Mouse (Mus musculus): Measurements from ENCODE around the gene Hs3st4.
A peak's percentile ranks its signal among the peaks of the same experiment; 100 is the strongest.

The Hs3st4 gene

DNA sequence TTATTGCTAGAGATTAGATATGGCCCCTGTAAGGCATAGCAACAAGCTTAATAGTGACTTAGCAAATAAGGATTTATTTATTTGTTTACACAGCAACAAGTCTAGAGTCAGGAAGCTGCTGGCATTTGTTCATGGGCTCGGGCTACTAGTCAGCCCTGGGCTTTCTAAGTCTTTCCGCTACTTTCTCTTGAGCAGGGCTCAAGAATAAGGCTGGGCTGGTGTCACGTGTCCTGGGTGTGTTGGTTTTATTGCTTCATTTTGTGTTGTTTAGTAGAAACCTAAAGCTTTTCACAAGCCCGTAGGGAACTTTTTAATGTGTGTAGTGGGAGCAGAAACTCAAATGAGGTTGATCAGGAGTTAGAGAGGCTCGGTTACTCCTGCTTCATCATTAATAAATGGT lies 153.5 kb downstream of the Hs3st4 start:
- no peak for DNase-seq (ENCODE audit: low spot score)

DNA sequence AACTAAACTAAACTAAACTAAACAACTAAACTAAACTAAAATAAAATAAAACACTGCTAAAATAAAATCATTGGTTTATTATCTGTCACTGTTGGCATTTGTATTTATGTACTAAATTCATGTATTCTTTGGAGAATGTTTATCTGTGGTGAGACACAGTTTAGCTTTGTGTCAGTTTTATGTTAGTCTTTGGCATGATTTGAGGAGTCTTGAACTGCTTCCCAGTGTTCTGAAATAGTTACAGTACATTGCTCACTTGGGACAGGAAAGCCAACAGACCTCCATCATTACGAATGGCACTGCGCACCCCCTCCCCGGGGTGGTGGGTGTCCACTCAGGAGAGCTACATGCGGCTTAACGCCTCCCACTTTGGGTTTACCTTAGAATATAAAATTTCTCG lies 158.6 kb downstream of the Hs3st4 start:
- DNase-seq (ENCODE audit: low spot score): no peak

DNA sequence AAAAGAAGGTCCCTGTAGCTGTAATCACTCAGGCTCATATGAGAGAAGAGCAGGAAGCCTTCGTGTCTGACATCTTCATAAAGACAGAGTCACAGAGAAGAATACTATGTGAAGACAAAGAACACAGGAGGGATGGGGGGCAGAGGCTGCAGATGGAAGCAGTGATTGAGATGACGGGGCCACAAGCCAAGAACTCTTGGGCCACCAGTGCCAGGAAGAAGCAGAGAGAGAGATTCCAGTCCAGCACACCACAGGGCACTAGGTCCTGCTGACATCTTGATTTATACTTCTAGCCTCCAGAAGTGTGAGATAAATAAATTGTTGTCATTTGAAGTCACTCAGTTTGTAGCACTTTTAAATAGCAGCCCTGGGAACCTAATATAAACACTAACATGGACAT lies 168.2 kb downstream of the Hs3st4 start:
- no peak for DNase-seq (ENCODE audit: low spot score)

DNA sequence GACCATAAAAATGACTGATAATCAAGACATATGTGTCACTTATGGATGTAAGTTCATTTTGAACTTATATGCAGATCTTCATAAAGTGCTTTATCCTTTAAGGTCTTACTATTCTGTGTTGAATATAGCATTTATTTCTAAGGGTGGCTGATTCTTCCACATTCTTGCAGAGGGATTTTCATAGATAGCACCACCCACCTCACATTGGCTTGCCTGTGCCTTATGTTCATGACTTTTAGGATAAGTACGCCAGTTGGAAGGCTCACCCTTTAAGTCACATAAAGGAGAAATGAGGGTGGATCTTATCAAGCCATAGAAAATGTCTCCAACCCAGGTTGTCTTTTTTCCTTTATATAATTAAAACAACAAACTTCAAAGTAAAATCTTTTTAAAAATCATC lies 180.6 kb downstream of the Hs3st4 start:
- DNase-seq (ENCODE audit: low spot score): no peak

DNA sequence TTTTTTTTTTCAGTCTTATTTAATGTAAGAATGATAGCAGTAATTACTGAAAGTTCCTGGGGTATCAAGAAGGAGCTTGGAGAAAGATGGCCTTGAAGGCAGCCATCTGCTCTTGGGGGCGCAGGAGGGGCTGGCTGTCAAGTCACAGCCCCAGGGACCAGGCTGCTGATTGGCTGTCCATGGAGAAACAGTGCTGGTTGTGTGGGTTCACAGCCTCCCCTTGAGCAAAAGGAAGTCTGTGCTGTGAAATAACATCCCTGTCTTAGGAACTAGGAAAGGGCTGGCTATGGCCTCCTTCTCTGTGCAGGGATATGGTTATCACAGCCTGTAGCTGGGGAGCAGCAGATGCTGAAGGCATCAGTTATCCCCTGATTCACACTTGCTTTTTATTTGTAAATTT lies 183.6 kb downstream of the Hs3st4 start:
- no peak for DNase-seq (ENCODE audit: low spot score)

DNA sequence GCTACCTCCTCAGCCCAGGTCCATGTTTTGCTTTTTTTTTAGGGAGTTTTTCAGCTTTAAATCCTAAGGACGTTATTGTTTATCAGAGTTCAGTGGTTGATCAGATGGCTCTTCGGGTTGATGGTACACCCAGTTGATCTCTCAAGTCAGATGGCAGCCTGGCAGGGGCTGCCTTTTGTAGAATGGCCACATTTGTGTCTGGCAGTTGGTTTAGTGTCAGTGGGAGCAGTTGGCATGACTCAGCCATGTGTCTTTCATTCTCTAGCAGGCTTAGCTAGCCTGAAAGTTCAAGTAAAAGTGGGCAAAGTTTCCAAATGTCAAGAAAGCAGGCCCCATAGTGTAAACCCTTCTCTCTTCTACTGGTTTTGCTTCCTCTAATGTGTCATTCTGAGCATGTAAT lies 186.1 kb downstream of the Hs3st4 start:
- DNase-seq (ENCODE audit: low spot score): no peak

DNA sequence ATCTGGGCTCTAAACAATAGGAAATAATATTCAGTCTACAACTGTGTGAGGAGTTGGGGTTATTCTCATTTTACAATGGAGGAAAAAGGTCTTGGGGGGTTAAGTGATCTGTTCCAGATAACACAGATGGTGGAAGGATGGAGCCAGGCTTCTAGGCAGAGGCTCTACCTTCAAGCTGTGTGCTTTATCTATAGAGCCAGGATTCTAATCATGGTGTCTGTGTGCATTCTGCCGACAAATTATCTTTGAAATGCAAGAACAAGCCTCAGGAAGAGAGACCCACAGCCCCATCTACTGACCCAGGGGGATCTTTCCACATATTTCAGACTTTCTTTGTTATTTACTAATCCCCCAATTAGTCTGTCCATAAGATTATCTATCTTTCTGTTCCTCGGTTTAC lies 187.3 kb downstream of the Hs3st4 start:
- no peak for DNase-seq (ENCODE audit: low spot score)

DNA sequence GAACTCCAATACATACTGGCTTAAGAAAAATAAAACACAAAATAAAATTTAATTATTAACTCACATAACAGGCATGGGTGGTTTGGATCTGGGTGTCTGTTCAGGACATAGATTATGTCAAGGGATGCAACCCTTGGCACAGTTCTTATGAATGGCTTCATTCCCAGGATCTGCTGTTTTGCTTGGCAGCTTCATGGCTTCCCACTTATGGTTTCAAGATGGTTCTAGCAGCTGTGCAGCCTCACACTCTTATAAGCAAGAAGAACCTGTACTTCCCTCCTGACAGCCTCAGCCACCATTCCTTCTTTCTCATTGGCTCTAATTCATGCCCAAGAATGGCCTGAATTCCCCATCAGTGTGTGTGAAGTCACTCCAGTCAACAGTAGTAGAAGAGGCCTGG lies 189.3 kb downstream of the Hs3st4 start:
- DNase-seq (ENCODE audit: low spot score): no peak

DNA sequence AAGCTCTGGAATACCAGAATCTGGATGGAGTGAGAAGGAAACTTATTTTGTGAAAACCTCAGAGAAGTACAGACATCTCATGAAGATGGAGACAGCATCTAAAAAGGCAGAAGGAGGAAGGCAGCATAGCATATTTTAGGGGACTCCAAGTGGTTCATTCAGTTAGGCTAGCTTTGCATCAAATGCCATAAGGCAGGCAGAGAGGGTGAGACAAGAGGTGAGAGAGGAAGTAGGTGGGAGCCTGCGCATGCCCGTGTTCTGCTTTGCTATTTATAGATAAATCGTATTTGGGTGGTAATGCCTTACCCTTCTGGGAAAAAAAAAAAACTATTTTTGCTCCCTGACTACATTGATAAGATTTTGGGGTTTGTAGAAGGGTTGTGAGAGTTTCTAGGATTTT lies 198.3 kb downstream of the Hs3st4 start:
- no peak for DNase-seq (ENCODE audit: low spot score)

DNA sequence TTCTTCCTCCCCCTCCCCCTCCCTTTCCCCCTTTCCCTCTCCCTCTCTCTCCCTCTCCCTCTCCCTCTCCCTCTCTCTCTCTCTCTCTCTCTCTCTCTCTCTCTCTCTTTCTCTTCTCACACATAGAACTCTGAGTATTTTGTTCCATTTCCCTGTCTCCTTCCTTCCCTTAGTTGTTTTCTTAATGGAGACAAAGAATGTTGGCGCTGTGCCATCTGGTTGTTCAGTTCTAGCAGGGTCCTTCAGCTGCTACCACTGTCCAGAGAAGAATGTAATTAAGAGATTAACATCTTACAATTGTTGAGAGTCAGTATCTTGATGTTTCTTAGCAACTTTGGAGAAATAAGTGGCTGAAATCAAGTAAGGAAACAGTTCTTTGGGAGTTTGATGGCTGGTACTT lies 202.0 kb downstream of the Hs3st4 start:
- no peak for DNase-seq (ENCODE audit: low spot score)

DNA sequence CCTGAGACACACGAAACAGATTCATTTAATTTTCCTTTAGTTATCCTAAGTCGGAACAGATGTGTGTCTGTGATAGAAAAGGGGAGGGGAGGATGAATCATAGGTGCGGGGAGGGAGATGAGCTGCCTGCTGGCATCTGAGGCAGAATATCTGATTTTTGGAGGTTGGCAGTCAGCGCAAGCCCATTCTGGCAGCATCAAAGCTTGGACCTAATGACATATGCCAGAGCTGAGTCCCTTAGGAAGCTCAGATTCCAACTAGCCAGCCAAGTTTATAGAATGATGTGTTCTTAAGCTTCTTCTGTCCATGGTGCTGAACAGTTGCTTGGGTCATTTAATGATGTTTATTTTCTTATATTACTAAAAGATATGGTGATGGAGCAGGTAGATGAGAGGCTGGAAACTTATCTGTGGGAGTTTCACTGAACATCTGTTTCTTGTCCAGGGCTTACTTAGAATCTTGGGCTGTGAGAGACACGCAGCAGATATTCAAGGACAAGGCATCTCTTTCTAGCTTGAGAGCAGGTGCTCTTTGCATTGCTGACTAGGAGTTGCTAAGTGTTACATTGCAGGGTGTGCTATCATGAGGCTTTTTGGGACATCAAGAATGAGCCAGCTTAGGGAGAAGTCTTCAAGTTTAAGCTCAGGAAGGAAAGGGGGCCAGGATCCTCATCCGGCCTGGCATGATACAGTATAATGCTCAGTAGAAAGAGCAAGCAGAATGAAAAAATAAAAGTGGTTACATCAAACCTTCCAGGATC lies 216.3 kb downstream of the Hs3st4 start:
- peak; percentile 75 for DNase-seq (ENCODE audit: low spot score)

DNA sequence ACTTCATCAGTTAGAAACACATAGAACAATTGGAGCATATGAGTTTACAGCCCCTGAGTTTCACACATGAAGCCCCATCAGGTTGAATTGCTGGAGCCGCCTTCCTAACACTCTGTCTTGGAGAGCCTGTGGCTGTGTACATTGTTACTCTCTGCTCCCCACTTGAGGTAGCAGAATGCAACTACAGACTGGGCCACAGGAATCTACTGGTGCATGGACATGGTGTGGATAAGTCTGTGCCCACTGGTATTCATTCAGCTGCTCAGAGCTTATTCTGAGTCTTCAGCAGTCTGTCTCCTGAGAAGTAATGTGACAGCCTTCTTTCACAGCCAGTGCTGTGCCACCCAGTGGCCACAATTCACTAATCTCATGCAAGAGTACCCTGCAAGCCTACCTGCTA lies 234.3 kb downstream of the Hs3st4 start:
- no peak for DNase-seq (ENCODE audit: low spot score)

DNA sequence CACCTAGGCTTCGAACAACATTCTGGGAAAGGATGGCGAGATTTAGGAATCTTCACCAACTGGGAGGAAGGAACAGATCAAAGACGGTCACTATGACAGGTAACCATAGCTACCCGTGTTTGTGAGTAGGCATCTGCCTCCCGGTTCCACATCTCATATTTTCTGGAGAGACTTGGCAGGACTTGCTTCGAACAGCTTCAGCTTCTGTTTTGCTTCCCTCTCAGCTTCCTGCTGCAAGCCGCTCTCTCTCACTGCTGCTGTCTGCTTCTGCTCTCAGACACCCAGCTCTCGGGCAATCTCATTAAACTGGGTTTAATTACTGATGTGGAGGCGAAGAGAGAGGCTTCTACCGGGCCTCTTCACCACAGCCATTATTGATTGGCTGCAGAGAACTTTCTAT lies 237.9 kb downstream of the Hs3st4 start:
- DNase-seq (ENCODE audit: low spot score): no peak

DNA sequence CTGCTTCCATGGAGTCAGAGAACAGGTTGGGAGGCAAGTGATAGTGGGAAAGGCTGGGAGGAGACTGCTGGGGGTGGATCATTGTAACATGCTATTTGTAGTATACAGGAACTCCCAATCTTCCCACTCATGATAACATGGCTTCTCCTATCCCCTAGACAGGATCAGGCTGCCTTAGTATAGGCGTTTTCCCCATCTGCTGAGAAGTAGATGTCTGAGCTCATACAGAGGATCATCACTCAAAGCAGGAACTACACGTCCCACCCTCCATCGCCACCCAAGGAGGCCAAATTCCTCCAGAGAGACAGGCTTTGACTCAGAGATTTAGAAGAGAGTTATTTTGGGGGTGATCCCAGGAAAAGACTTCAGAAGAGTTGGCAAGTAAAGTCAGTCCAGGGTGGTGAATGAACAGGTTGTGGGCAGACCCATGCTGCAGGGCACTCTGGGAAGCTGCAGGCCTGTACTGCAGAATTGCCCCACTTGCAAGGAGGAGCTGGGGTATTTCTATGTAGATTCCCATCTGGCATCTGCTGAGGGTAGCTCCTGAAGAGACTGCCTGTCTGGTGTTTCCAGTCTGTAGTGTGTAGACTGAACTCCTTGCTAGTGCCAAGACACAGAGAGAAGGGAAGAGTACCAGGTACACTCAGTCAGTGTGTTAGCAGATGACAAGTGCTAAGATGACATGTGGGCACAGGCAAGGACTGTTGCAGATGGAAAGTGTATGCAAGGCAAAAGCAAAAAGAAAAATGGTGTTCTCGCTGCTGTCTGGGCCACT lies 255.4 kb downstream of the Hs3st4 start:
- DNase-seq (ENCODE audit: low spot score): no peak

DNA sequence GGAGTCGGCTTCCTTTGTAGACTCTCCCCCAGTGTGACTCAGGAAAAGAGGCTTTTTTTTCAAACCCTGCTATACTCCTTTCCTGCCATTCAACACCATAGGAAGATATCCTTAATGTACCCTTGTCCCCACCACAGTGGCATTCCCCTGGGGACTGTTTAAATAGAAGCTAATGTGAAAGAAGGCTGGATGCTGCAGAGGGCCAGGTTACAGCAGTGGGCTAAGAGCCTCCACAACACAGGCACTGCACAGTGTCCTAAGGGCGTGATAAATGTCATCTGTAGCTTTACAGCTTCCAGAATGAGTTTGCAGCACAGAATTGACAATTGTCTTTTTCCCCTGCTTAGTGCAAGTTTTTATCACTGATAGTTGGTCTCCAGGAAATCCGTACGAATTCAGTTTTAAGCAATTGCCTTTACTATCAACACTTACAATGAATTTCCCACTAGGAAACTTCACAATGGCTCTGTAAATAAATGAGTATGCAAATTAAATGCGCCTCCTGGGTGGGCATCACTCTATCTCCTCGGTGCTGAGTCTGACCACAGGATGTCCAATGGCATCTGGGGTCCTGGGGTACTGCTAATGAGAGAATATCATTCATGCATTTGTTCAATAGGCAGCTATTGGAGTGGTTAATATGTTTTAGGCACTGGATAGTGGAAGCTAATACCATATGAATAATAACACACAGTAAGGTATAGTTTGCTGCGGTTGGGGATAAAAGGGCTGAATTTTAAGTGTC lies 257.4 kb downstream of the Hs3st4 start:
- DNase-seq (ENCODE audit: low spot score): no peak

DNA sequence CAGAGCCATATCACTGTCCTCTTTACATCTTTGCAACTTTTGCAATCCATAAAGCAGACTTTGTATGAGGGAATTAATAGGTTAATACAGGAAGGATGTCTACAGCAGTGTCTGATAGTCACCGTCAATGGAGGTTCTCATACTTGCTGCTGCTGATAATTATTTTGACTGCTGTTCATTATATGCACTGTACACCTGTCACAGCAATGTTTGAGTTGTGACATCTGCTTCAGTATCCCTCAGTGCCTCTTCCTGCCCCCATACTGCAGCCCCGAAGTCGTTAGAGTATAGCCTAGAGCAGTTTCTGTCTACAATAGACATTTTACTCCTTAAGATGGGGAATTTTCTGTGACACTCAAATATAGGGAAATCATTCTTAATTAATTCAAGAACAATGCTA lies 267.2 kb downstream of the Hs3st4 start:
- DNase-seq (ENCODE audit: low spot score): no peak

DNA sequence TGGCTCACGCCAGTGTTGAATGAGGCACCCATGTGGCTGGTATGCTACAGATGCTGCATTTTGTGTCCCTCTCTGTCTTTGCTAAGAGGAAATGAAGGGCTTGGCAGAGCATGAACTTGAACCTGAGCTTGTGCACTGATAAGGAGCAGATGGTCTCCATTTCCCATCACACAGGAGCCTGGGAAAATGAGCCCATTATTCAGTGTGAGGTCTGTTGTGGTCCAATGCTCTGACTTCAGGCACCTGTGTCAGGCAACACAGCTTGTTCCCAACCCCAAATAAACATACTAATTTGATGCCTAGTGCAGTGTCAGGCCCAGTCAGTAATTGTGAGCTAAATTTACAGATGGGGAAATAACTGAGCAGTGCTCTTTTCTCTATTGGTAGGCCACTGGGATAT lies 267.9 kb downstream of the Hs3st4 start:
- DNase-seq (ENCODE audit: low spot score): no peak

DNA sequence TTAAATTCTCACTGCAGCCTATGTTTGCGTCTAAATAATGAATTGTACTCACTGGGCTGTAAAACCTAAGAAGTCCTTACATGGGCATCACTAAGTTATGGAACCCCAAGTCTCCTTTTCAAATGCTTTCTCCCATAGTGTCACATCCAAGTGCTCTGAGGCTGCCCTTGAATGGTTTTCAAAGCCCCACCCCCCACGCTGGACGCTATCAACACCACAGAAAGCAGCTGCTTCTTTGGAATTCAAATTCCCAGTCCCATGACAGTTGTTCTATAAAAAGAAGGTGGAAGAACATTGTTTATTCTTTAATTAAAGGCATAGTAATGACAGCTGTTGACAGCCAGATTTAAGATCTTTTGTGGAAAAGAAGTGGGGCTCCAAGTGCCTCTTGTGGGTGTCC lies 275.8 kb downstream of the Hs3st4 start:
- DNase-seq (ENCODE audit: low spot score): peak; percentile 13

DNA sequence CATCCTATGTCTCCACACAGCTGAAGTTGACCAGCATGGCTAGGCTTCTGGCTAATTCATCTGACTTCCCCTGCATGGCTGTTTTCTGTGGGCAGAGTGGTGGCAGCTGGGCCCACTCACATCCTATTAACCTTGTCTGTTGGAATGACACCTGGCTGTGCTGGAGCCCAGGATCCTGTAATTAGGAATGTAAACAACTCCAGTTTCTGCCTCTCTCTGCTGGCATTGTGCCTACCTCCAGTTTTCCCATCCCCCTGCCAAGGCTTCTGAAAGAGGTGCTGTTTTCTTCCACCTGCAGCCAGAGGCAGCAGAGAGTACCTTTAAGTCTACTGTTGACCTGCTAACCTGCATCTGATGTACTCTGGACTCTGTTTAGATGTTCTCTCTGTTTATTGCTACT lies 288.1 kb downstream of the Hs3st4 start:
- DNase-seq (ENCODE audit: low spot score): no peak

DNA sequence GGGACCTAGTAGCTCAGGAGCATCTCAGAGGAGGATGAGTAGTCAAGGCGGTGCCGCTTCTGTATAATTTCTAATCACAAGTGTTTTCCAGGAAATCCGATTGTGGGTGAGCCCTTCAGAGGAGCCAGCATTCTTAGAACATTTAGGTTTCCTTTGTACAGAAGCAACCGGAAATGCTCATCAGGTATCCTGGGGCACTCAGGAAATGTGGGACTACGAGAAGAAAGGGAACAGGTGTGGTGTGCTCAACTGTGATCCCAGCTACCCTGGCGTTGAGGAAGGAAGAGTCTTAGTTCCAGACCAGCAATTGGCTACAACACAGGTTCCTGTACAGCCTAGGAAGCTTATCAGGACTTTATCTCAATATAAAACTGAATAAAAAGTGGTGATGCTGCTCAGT lies 307.2 kb downstream of the Hs3st4 start:
- no peak for DNase-seq (ENCODE audit: low spot score)

DNA sequence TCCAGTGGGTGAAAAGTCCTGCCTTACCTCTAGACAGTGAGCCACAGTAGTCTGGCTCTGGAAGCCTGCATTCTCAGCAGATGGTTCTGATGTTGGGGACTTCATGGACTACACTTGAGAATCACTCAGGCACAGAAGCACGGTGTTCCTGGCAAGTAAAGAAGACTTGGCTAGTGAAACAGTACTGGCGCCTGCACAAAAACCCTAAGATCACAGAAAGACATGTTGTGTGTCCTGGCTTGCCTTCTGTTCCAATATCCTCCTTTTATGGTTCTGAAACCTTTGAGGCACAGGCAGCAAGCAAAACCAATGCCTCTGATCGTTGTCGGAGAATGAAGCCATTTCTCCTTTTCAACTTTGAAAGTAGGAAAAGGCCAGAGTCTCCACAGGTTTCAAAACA lies 336.8 kb downstream of the Hs3st4 start:
- DNase-seq (ENCODE audit: low spot score): no peak

DNA sequence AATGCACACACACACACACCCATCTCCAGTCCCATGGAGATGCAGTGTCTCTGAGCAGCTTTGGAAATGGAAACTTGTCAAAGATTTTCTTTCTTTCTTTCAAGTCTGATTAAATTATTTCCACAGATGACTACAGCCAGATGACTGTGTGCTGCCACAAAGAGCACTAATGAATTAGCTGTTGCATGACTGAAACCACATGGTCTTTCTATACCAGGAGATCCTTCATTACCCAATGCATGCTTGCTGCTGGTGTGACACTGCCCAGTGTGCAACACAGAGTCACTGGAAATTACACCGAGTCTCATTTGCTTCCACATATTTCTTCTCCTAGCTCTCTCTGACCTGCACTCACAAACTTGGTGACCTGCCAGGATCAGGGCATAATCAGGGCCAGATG lies 353.0 kb downstream of the Hs3st4 start:
- DNase-seq (ENCODE audit: low spot score): peak; percentile 45

DNA sequence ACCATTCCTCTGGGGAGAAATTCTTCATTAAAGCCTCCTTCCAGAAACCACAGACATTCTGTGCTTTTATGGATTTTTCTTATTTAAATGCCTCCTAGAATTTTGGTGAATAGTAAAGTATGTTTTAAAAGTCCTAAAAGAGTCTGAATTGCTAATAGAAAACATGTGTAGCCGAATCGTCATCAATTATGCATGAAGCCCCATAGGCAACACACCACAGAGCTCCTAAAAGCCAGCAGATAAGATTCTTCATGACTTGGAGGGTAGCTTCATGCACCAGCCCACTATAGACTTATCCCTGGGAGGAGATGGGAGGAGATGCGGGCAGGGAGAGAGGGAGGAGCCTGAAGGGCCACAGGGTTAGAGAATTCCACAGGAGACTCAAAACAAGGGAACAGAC lies 358.8 kb downstream of the Hs3st4 start:
- DNase-seq (ENCODE audit: low spot score): no peak
